Mouse (Mus musculus) right cerebral cortex, postnatal 25 days (tissue): ENCODE data around the gene Fam122a.

Source experiments
- DNase-seq: peaks from one replicate; pipeline ENCODE4 v3.0.0; 2022

Gene Fam122a

GRCm38 (mm10) chr19:24427258-24427657 is 49.9 kb downstream of the Fam122a start:
- no peak for DNase-seq

GRCm38 (mm10) chr19:24426759-24427181 is 50.4 kb downstream of the Fam122a start:
- DNase-seq: no peak
